Mouse (Mus musculus): ENCODE data around the gene Zfp354a. TPM values are rescaled to one million over a fixed set of nuclear protein-coding genes. Genes with fewer than 3 reads are reported as not detected.

Zfp354a gene
- polyA plus RNA-seq, 1 experiment from 2014 or later, result 9.1 TPM

- ChIA-PET CTCF (no interaction called here), POLR2A (no interaction called here)
- no peak for DNase-seq (ENCODE audit: low read depth, low spot score)
- H3K27me3 ChIP-seq, result no peaks in the 10 kb centered on the region
- no peak for TF ChIP-seq CTCF (IDR thresholded peaks at IDR 0.05)
- ATAC-seq, result peak; percentile 51
- in situ Hi-C loops (cut with MboI; ENCODE audit: low pct_unique_long_range_greater_than_20kb), result loop anchor here (25.0 kb wide), 2 partner anchors 211 to 486 kb away; partner anchors contain the start of genes BC049762 and Clk4
These were observed 7.4 kb upstream of the Zfp354a start for GRCm38 (mm10) chr11:51051678-51052077.

GRCm38 (mm10) chr11:51053230-51053629, 5.8 kb upstream of the Zfp354a start:
- POLR2A ChIA-PET, result no interaction called here
- CTCF ChIA-PET, result interaction anchor here (1.2 kb wide), 1 partner anchor 113 kb away, joined by 3 read pairs; no protein-coding TSS in a partner anchor
- in situ Hi-C loops (cut with MboI; ENCODE audit: low pct_unique_long_range_greater_than_20kb), result loop anchor here (25.0 kb wide), 2 partner anchors 209 to 484 kb away; partner anchors contain the start of genes BC049762 and Clk4
- ATAC-seq (no peak), DNase-seq (ENCODE audit: low read depth, low spot score) (no peak)
- TF ChIP-seq CTCF (IDR thresholded peaks at IDR 0.05), result peak; percentile 64
- H3K27me3 ChIP-seq, result no peaks in the 10 kb centered on the region

- POLR2A ChIA-PET, result no interaction called here
- no peaks in the 10 kb centered on the region for H3K27me3 ChIP-seq
- DNase-seq (ENCODE audit: low read depth, low spot score) (no peak), ATAC-seq (peak; percentile 49)
- CTCF ChIA-PET, result no interaction called here
- in situ Hi-C loops (cut with MboI; ENCODE audit: low pct_unique_long_range_greater_than_20kb), result loop anchor here (5.0 to 25.0 kb wide), 3 partner anchors 122 to 478 kb away; partner anchors contain the start of genes BC049762 and Clk4
- no peak for TF ChIP-seq CTCF (IDR thresholded peaks at IDR 0.05)
These were observed 583 bp downstream of the Zfp354a start for GRCm38 (mm10) chr11:51059640-51060039.

- no peaks in the 10 kb centered on the region for H3K27me3 ChIP-seq
- ATAC-seq (peak; percentile 22), DNase-seq (ENCODE audit: low read depth, low spot score) (no peak)
- TF ChIP-seq CTCF (IDR thresholded peaks at IDR 0.05), result no peak
- ChIA-PET CTCF (no interaction called here), POLR2A (no interaction called here)
- in situ Hi-C loops (cut with MboI; ENCODE audit: low pct_unique_long_range_greater_than_20kb), result loop anchor here (25.0 kb wide), 2 partner anchors 201 to 476 kb away; partner anchors contain the start of genes BC049762 and Clk4
These were observed 1.9 kb downstream of the Zfp354a start for GRCm38 (mm10) chr11:51060981-51061380.

- CTCF ChIA-PET, result no interaction called here
- POLR2A ChIA-PET, result no interaction called here
- no peak for TF ChIP-seq CTCF (IDR thresholded peaks at IDR 0.05)
- H3K27me3 ChIP-seq, result no peaks in the 10 kb centered on the region
- in situ Hi-C loops (cut with MboI; ENCODE audit: low pct_unique_long_range_greater_than_20kb), result loop anchor here (25.0 kb wide), 2 partner anchors 199 to 474 kb away; partner anchors contain the start of genes BC049762 and Clk4
- no peak for DNase-seq (ENCODE audit: low read depth, low spot score)
- no peak for ATAC-seq
These were observed 4.2 kb downstream of the Zfp354a start for GRCm38 (mm10) chr11:51063276-51063675.

GRCm38 (mm10) chr11:51063841-51064240, 4.8 kb downstream of the Zfp354a start:
- no peak for TF ChIP-seq CTCF (IDR thresholded peaks at IDR 0.05)
- no peaks in the 10 kb centered on the region for H3K27me3 ChIP-seq
- ATAC-seq (no peak), DNase-seq (ENCODE audit: low read depth, low spot score) (no peak)
- in situ Hi-C loops (cut with MboI; ENCODE audit: low pct_unique_long_range_greater_than_20kb), result loop anchor here (25.0 kb wide), 2 partner anchors 198 to 473 kb away; partner anchors contain the start of genes BC049762 and Clk4
- ChIA-PET CTCF (no interaction called here), POLR2A (no interaction called here)

GRCm38 (mm10) chr11:51084527-51084926, 25.5 kb downstream of the Zfp354a start:
- in situ Hi-C loops (cut with MboI; ENCODE audit: low pct_unique_long_range_greater_than_20kb), result no loop called here
- ChIA-PET CTCF (interaction anchor here (1.0 kb wide), 1 partner anchor 144 kb away, joined by 3 read pairs; no protein-coding TSS in a partner anchor), POLR2A (no interaction called here)
- peaks cover 4% of the 10 kb centered on the region for H3K27me3 ChIP-seq
- ATAC-seq (no peak), DNase-seq (ENCODE audit: low read depth, low spot score) (no peak)
- no peak for TF ChIP-seq CTCF (IDR thresholded peaks at IDR 0.05)

- in situ Hi-C loops (cut with MboI; ENCODE audit: low pct_unique_long_range_greater_than_20kb), result no loop called here
- ATAC-seq (no peak), DNase-seq (ENCODE audit: low read depth, low spot score) (no peak)
- peaks cover 5% of the 10 kb centered on the region for H3K27me3 ChIP-seq
- TF ChIP-seq CTCF (IDR thresholded peaks at IDR 0.05), result no peak
- CTCF ChIA-PET, result no interaction called here
- POLR2A ChIA-PET, result no interaction called here
These were observed 26.2 kb downstream of the Zfp354a start for GRCm38 (mm10) chr11:51085269-51085668.

GRCm38 (mm10) chr11:51107261-51107660, 48.2 kb downstream of the Zfp354a start:
- in situ Hi-C loops (cut with MboI; ENCODE audit: low pct_unique_long_range_greater_than_20kb), result no loop called here
- CTCF ChIA-PET, result no interaction called here
- ATAC-seq, result no peak
- POLR2A ChIA-PET, result no interaction called here
- no peak for DNase-seq (ENCODE audit: low read depth, low spot score)
- peaks cover 41% of the 10 kb centered on the region for H3K27me3 ChIP-seq
- TF ChIP-seq CTCF (IDR thresholded peaks at IDR 0.05), result no peak

- ChIA-PET CTCF (no interaction called here), POLR2A (no interaction called here)
- in situ Hi-C loops (cut with MboI; ENCODE audit: low pct_unique_long_range_greater_than_20kb), result no loop called here
- no peak for TF ChIP-seq CTCF (IDR thresholded peaks at IDR 0.05)
- no peak for ATAC-seq
- DNase-seq (ENCODE audit: low read depth, low spot score), result no peak
- H3K27me3 ChIP-seq, result peaks cover 25% of the 10 kb centered on the region
These were observed 51.6 kb downstream of the Zfp354a start for GRCm38 (mm10) chr11:51110621-51111020.

Other genes starting within 250 kb of the Zfp354a start
- gene Zfp354c, start 231.5 kb upstream of the Zfp354a start, polyA plus RNA-seq (2021), result 21.1 TPM
- 4.0 TPM for gene Zfp879, start 217.7 kb upstream of the Zfp354a start, polyA plus RNA-seq (2021)
- gene Grm6, start 208.6 kb upstream of the Zfp354a start, polyA plus RNA-seq (2021), result not detected
- gene Zfp454, start 171.6 kb upstream of the Zfp354a start, polyA plus RNA-seq (2021), result 3.9 TPM
- 10.7 TPM for gene Zfp2, start 143.1 kb upstream of the Zfp354a start, polyA plus RNA-seq (2021)
- gene Zfp354b, start 127.6 kb upstream of the Zfp354a start, polyA plus RNA-seq (2021), result 2.0 TPM
- gene 4933414I15Rik, start 115.5 kb upstream of the Zfp354a start, polyA plus RNA-seq (2021), result not detected
- gene Prop1, start 105.5 kb upstream of the Zfp354a start, polyA plus RNA-seq (2021), result not detected
- not detected for gene Olfr1378, start 92.7 kb upstream of the Zfp354a start, polyA plus RNA-seq (2021)
- not detected for gene Olfr1377, start 77.3 kb upstream of the Zfp354a start, polyA plus RNA-seq (2021)
- not detected for gene Olfr51, start 55.7 kb upstream of the Zfp354a start, polyA plus RNA-seq (2021)
- not detected for gene Olfr54, start 45.0 kb upstream of the Zfp354a start, polyA plus RNA-seq (2021)
- not detected for gene Olfr1375, start 11.1 kb upstream of the Zfp354a start, polyA plus RNA-seq (2021)
- gene Gm12569, start 161.2 kb downstream of the Zfp354a start, polyA plus RNA-seq (2021), result not detected
- gene Clk4, start 202.5 kb downstream of the Zfp354a start, polyA plus RNA-seq (2021), result 76.1 TPM
- 0.10 TPM for gene BC049762, start 203.8 kb downstream of the Zfp354a start, polyA plus RNA-seq (2021)
- gene Col23a1, start 230.7 kb downstream of the Zfp354a start, polyA plus RNA-seq (2021), result 3.5 TPM